Mouse (Mus musculus) thymus, adult 2 months (tissue): ENCODE data around the gene Fam160b1. TPM values are rescaled to one million over a fixed set of nuclear protein-coding genes. Genes with fewer than 3 reads are reported as not detected.

Experiments
- DNase-seq: peaks from one replicate; pipeline ENCODE4 v3.0.0; 2021
- H3K27ac ChIP-seq: fragments of 200-500 bp; 2 replicates; pipeline ENCODE4 v1.5.1; 2012; ENCODE audit warnings: low read length, control low read depth; ENCODE audit not compliant: control insufficient read depth, insufficient read depth
- H3K27me3 ChIP-seq: fragments of 200-500 bp; 2 replicates; pipeline ENCODE4 v1.6.1; 2012; ENCODE audit warnings: mild to moderate bottlenecking, low read length, moderate library complexity, mixed read lengths; ENCODE audit not compliant: control insufficient read depth, insufficient read depth
- H3K36me3 ChIP-seq: fragments of 200-500 bp; 2 replicates; pipeline ENCODE4 v1.6.1; 2012; ENCODE audit warnings: mild to moderate bottlenecking, low read length, moderate library complexity; ENCODE audit not compliant: control insufficient read depth, insufficient read depth
- H3K4me1 ChIP-seq: fragments of 200-500 bp; replicated peaks from 2 replicates; pipeline ENCODE4 v1.6.1; 2012; ENCODE audit warnings: low read length; ENCODE audit not compliant: control insufficient read depth, insufficient read depth
- H3K4me3 ChIP-seq: fragments of 200-500 bp; 2 replicates; pipeline ENCODE4 v1.5.1; 2012; ENCODE audit warnings: mild to moderate bottlenecking, low read length, control low read depth, moderate library complexity; ENCODE audit not compliant: control insufficient read depth, insufficient read depth
- CTCF ChIP-seq: fragments of 200-500 bp; IDR thresholded peaks from 2 replicates; pipeline ENCODE4 v1.5.1; 2012; ENCODE audit warnings: mild to moderate bottlenecking, control low read depth, low read length, moderate library complexity, borderline replicate concordance; ENCODE audit not compliant: control insufficient read depth, poor library complexity, insufficient read depth; ENCODE audit errors: extremely low read depth
- POLR2A ChIP-seq: fragments of 200-500 bp; IDR thresholded peaks from 2 replicates; pipeline ENCODE4 v1.6.1; 2012; ENCODE audit warnings: mild to moderate bottlenecking, low read length, control low read depth, moderate library complexity; ENCODE audit not compliant: control insufficient read depth, poor library complexity, insufficient read depth; ENCODE audit errors: extremely low read depth
- WGBS: fragments of 180-500 bp; shearing (Covaris S2); methylation state at CpG from one replicate; pipeline ENCODE4 v1.1.7; 2018; 5-methylcytosine and 5-hydroxymethylcytosine counted together
- polyA plus RNA-seq: library from polyadenylated mRNA; depleted of rRNA; stranded (reverse); fragments of >200 nt; gene quantifications from 2 replicates; pipeline ENCODE4 v1.2.3, GENCODE M21; 2012

The Fam160b1 gene
- polyA plus RNA-seq, 1 experiment, result 28.3 TPM

- no peaks in the 10 kb centered on the region for H3K36me3 ChIP-seq
- no peak overlapping the region for H3K4me3 ChIP-seq
- no peak for DNase-seq
- 0 out of 2 replicates have a peak, but pooled peaks cover 2% of the 10 kb centered on the region for H3K4me1 ChIP-seq
- no peaks in the 10 kb centered on the region for H3K27me3 ChIP-seq
- no peak for TF ChIP-seq CTCF
- TF ChIP-seq POLR2A, result no peak
- H3K27ac ChIP-seq, result no peak overlapping the region
- WGBS, result 93% methylated on average over 7 of the region's 7 CpGs
Observed at GRCm38 (mm10) chr19:57328269-57328668, 32.2 kb upstream of the Fam160b1 start.

GRCm38 (mm10) chr19:57328792-57329191 lies 31.7 kb upstream of the Fam160b1 start:
- WGBS, result 52% methylated on average over 12 of the region's 12 CpGs
- no peak overlapping the region for H3K4me3 ChIP-seq
- DNase-seq, result peak; percentile 34

GRCm38 (mm10) chr19:57330309-57330708 lies 30.2 kb upstream of the Fam160b1 start:
- no peaks in the 10 kb centered on the region for H3K27me3 ChIP-seq
- 75% methylated on average over 11 of the region's 11 CpGs for WGBS

More at GRCm38 (mm10) chr19:57328792-57329191, 31.7 kb upstream of the Fam160b1 start:
- TF ChIP-seq CTCF, result no peak
- TF ChIP-seq POLR2A, result no peak
- H3K27me3 ChIP-seq, result no peaks in the 10 kb centered on the region
- H3K36me3 ChIP-seq, result no peaks in the 10 kb centered on the region
- H3K27ac ChIP-seq, result no peak overlapping the region
- H3K4me1 ChIP-seq, result 0 out of 2 replicates have a peak, but pooled peaks cover 2% of the 10 kb centered on the region

GRCm38 (mm10) chr19:57331237-57331636 lies 29.2 kb upstream of the Fam160b1 start:
- WGBS, result 91% methylated on average over 6 of the region's 6 CpGs
- Histone ChIP-seq H3K27ac (no peak overlapping the region), H3K36me3 (no peaks in the 10 kb centered on the region), H3K27me3 (no peaks in the 10 kb centered on the region), H3K4me3 (no peak overlapping the region), H3K4me1 (0 out of 2 replicates have a peak, but pooled peaks cover 2% of the 10 kb centered on the region)
- DNase-seq, result no peak
- TF ChIP-seq POLR2A, result no peak
- TF ChIP-seq CTCF, result no peak

More at GRCm38 (mm10) chr19:57330309-57330708, 30.2 kb upstream of the Fam160b1 start:
- DNase-seq, result no peak
- no peak for TF ChIP-seq POLR2A
- TF ChIP-seq CTCF, result no peak
- H3K27ac ChIP-seq, result no peak overlapping the region
- no peaks in the 10 kb centered on the region for H3K36me3 ChIP-seq
- H3K4me3 ChIP-seq, result no peak overlapping the region
- 0 out of 2 replicates have a peak, but pooled peaks cover 2% of the 10 kb centered on the region for H3K4me1 ChIP-seq

- Histone ChIP-seq H3K27ac (no peak overlapping the region), H3K27me3 (no peaks in the 10 kb centered on the region), H3K36me3 (no peaks in the 10 kb centered on the region), H3K4me3 (no peak overlapping the region), H3K4me1 (0 out of 2 replicates have a peak, but pooled peaks cover 2% of the 10 kb centered on the region)
- no peak for TF ChIP-seq CTCF
- no peak for TF ChIP-seq POLR2A
- DNase-seq, result no peak
- 95% methylated on average over 4 of the region's 4 CpGs for WGBS
Observed at GRCm38 (mm10) chr19:57333356-57333755, 27.1 kb upstream of the Fam160b1 start.

- DNase-seq, result no peak
- no peak for TF ChIP-seq CTCF
- no peak for TF ChIP-seq POLR2A
- Histone ChIP-seq H3K4me1 (no peaks in the 10 kb centered on the region), H3K4me3 (no peak overlapping the region), H3K27me3 (no peaks in the 10 kb centered on the region), H3K36me3 (no peaks in the 10 kb centered on the region), H3K27ac (no peak overlapping the region)
- 96% methylated on average over 8 of the region's 8 CpGs for WGBS
Observed at GRCm38 (mm10) chr19:57335135-57335534, 25.3 kb upstream of the Fam160b1 start.

- TF ChIP-seq POLR2A, result no peak
- no peak for TF ChIP-seq CTCF
- Histone ChIP-seq H3K36me3 (no peaks in the 10 kb centered on the region), H3K27me3 (no peaks in the 10 kb centered on the region), H3K4me1 (peaks cover 16% of the 10 kb centered on the region), H3K4me3 (no peak overlapping the region), H3K27ac (no peak overlapping the region)
- 92% methylated on average over 13 of the region's 13 CpGs for WGBS
- no peak for DNase-seq
Observed at GRCm38 (mm10) chr19:57339281-57339864, 21.1 kb upstream of the Fam160b1 start.
